Mouse (Mus musculus) intestine, embryonic 14.5 days (tissue): ENCODE measurements around the gene Metap1d. TPM values are rescaled to one million over a fixed set of nuclear protein-coding genes. Genes with fewer than 3 reads are reported as not detected.

Experiments
- ATAC-seq: fragments of 200-750 bp; cut with Nextera tagmentation; replicated peaks from 2 replicates; pipeline ENCODE4 v1.8.0; 2017; ENCODE audit warnings: low read depth, moderate number of reproducible peaks, moderate TSS enrichment, moderate library complexity; ENCODE audit not compliant: low FRiP score, low TSS enrichment
- DNase-seq: peaks from one replicate; pipeline ENCODE4 v3.0.0-alpha.2; 2018; ENCODE audit warnings: low spot score
- H3K27ac ChIP-seq: fragments of 300-500 bp; sonication (generic); 2 replicates; pipeline ENCODE4 v1.5.1; 2014; ENCODE audit warnings: low read depth, mild to moderate bottlenecking, control low read depth
- H3K27me3 ChIP-seq: fragments of 300-500 bp; sonication (generic); replicated peaks from 2 replicates; pipeline ENCODE4 v1.6.1; 2014; ENCODE audit warnings: low read length, control low read depth; ENCODE audit not compliant: control insufficient read depth, insufficient read depth
- H3K36me3 ChIP-seq: fragments of 300-500 bp; sonication (generic); 2 replicates; pipeline ENCODE4 v1.6.1; 2014; ENCODE audit warnings: low read length, control low read depth; ENCODE audit not compliant: control insufficient read depth, insufficient read depth
- H3K4me1 ChIP-seq: fragments of 300-500 bp; sonication (generic); replicated peaks from 2 replicates; pipeline ENCODE4 v1.6.1; 2014; ENCODE audit warnings: low read length, control low read depth, mixed read lengths; ENCODE audit not compliant: control insufficient read depth, insufficient read depth
- H3K4me2 ChIP-seq: fragments of 300-500 bp; sonication (generic); 2 replicates; pipeline ENCODE4 v1.6.1; 2014; ENCODE audit warnings: low read length
- H3K4me3 ChIP-seq: fragments of 300-500 bp; sonication (generic); 2 replicates; pipeline ENCODE4 v1.5.1; 2014; ENCODE audit warnings: low read depth, low read length, control low read depth, mixed read lengths
- H3K9ac ChIP-seq: fragments of 300-500 bp; sonication (generic); 2 replicates; pipeline ENCODE4 v1.6.1; 2014; ENCODE audit warnings: mild to moderate bottlenecking, low read length
- H3K9me3 ChIP-seq: fragments of 300-500 bp; sonication (generic); 2 replicates; pipeline ENCODE4 v1.6.1; 2016; ENCODE audit warnings: low read length, control low read depth; ENCODE audit not compliant: control insufficient read depth
- WGBS: fragments of 180-500 bp; shearing (Covaris S2); extraction: QIAGEN DNeasy Blood & Tissue Kit; methylation state at CpG from one replicate; pipeline ENCODE4 v1.1.7; 2014; 5-methylcytosine and 5-hydroxymethylcytosine counted together
- polyA plus RNA-seq: library from polyadenylated mRNA; unstranded; fragments of >200 nt; fragmentation: Nextera tagmentation; extraction: Ambion mirVana; gene quantifications from 2 replicates; pipeline ENCODE4 v1.2.1, GENCODE M21; 2014

The Metap1d gene
- polyA plus RNA-seq, 1 experiment from 2014 or later: 41.2 TPM

- H3K4me1 ChIP-seq: peaks cover 6% of the 10 kb centered on the region
- DNase-seq: no peak
- no peak for ATAC-seq
- no peaks in the 10 kb centered on the region for H3K36me3 ChIP-seq
- no peak overlapping the region for H3K27ac ChIP-seq
- peaks cover 80% of the 10 kb centered on the region for H3K27me3 ChIP-seq
- H3K4me2 ChIP-seq: no peak overlapping the region
- H3K9me3 ChIP-seq: no peaks in the 10 kb centered on the region
- no peak overlapping the region for H3K9ac ChIP-seq
- no peak overlapping the region for H3K4me3 ChIP-seq
- 33% methylated on average over 13 of the region's 13 CpGs for WGBS
Observed at GRCm38 (mm10) chr2:71524763-71525162, 71.7 kb downstream of the Metap1d start.

- Histone ChIP-seq H3K27me3 (peaks cover 97% of the 10 kb centered on the region), H3K36me3 (no peaks in the 10 kb centered on the region), H3K4me2 (no peak overlapping the region), H3K4me3 (no peak overlapping the region), H3K4me1 (peaks cover 10% of the 10 kb centered on the region), H3K9me3 (no peaks in the 10 kb centered on the region), H3K9ac (no peak overlapping the region), H3K27ac (no peak overlapping the region)
- DNase-seq (no peak), ATAC-seq (no peak)
- WGBS: 4% methylated on average over 10 of the region's 10 CpGs
Observed at GRCm38 (mm10) chr2:71526595-71527322, 73.7 kb downstream of the Metap1d start.

DNA sequence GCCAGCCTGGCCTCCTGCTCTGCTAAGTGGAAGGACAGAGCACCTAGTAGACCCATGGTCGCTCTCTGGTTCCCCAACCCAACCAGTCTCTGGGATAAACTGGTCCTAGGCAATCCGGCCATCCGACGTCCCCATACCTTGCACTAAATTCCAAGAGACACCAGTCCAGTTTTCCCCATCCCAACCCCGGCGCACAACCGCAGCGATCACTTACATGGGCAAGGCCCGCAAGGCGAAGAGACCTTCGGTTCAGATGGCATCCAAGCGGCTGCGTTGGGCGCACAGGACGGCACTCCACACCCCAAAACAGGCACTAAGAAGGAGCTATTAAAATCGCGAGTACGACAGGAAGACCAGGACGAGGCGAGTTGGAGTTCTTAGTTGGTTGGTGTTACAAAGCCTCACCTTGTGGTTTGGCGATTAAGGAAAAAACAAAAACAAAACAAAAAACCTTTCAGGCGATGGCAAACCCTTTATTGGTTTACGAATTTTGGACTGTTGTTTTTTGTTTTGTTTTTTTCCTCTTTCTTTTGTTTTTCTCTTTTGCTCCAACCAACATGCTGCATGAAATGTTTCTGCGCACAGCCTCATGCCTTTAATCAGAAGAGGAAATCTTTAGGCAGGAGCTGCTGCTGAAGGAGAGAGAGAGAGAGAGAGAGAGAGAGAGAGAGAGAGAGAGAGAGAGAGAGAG lies 74.4 kb downstream of the Metap1d start:
- ATAC-seq (no peak), DNase-seq (peak; percentile 75)
- Histone ChIP-seq H3K4me3 (no peak overlapping the region), H3K27ac (no peak overlapping the region), H3K4me2 (no peak overlapping the region), H3K36me3 (no peaks in the 10 kb centered on the region), H3K4me1 (peaks cover 10% of the 10 kb centered on the region), H3K9ac (no peak overlapping the region), H3K27me3 (peaks cover 98% of the 10 kb centered on the region), H3K9me3 (no peaks in the 10 kb centered on the region)
- WGBS: 3% methylated on average over 24 of the region's 24 CpGs

DNA sequence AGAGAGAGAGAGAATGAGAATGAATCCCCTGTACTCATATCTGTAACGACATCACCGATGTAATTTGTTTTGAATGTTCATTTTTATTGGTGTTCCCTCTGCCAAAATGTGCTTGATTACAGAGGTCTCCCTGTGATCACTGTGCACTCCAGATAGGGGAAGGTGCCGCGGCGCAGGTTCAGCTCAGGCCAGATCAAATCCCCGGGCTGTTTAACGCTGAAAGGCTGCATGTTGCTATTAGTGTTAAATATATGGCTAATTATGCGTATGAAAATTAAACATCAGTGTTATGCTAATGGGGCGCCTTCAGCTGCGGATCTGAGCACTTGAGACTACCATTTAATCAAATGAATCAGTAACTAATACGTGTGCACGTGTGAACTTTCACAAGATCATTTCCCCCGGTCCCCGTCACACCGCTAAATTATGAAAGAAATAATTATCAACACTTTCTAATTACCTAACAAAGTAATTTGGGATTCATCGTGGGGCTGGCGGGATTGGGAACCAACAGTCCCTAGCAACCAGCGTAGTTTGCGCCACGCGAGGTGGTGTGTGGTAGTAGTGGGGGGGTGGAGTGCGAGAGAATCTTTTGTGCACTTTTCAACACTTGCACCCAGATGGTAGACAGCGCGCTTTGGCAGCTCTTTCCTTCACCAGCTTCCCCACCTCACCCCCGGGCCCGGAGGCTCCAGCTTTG lies 75.1 kb downstream of the Metap1d start, which contains the start of gene Dlx1:
Gene Dlx1 (plus strand): TSS at position 100 of the 700 bp plus-strand sequence.
- 1% methylated on average over 26 of the region's 26 CpGs for WGBS
- H3K9ac ChIP-seq: no peak within 1 kb of the TSS

DNA sequence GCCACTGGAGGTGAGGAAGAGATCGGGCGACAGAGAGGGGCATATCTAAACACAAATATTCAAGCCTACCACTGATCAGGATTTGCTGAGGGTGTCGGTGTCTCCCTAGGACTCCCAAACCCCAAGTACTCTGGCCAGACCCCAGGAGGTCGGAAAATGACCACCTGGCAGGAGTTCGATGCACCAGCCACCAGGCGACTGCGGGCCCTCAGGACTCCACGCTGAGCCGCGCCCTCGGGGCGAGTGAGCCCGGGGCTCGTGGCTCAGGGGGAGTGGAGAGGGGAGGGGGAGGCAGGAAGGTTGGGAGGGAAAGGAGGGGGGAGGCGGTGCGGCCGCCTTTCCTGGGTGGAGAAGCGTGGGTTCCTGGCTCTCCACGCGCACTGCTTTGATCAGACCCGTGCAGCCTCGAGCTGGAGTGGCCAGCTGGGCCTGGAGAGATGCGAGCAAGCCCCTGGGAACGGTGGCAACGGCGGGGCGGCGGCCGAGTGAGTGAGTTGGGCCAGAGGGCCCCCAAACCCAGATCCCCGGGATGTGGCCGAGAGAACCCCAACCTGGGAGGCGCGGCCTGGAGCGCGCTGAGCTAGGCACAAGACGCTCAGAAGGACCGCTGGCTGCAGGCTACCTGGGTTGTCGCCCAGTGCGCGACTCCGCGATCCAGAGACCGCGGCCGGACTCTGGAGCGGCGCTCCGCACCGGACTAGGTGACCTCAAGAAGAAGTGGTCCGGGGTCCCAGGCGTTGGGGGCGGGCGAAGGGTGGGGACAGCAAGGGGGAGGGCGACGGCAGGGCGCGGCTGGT lies 75.8 kb downstream of the Metap1d start:
- H3K4me2 ChIP-seq: peak overlapping the region; percentile 68
- ATAC-seq: peak; percentile 59
- no peaks in the 10 kb centered on the region for H3K9me3 ChIP-seq
- H3K4me3 ChIP-seq: peak overlapping the region; percentile 41
- under 1% methylated on average over 51 of the region's 57 CpGs for WGBS
- peaks cover 98% of the 10 kb centered on the region for H3K27me3 ChIP-seq
- peak; percentile 80 for DNase-seq
- H3K4me1 ChIP-seq: peaks cover 10% of the 10 kb centered on the region
- no peaks in the 10 kb centered on the region for H3K36me3 ChIP-seq
- peak overlapping the region; percentile 39 for H3K9ac ChIP-seq
- H3K27ac ChIP-seq: peak overlapping the region; percentile 20

More for the DNA sequence above, 75.1 kb downstream of the Metap1d start, which contains the start of gene Dlx1:
- Histone ChIP-seq H3K9me3 (no peaks in the 10 kb centered on the region), H3K4me1 (peaks cover 10% of the 10 kb centered on the region), H3K27ac (peak within 1 kb of the TSS; percentile 20), H3K27me3 (peaks cover 98% of the 10 kb centered on the region), H3K4me3 (peak within 1 kb of the TSS; percentile 41), H3K36me3 (no peaks in the 10 kb centered on the region), H3K4me2 (peak within 1 kb of the TSS; percentile 68)
- ATAC-seq (no peak), DNase-seq (peak; percentile 75)

DNA sequence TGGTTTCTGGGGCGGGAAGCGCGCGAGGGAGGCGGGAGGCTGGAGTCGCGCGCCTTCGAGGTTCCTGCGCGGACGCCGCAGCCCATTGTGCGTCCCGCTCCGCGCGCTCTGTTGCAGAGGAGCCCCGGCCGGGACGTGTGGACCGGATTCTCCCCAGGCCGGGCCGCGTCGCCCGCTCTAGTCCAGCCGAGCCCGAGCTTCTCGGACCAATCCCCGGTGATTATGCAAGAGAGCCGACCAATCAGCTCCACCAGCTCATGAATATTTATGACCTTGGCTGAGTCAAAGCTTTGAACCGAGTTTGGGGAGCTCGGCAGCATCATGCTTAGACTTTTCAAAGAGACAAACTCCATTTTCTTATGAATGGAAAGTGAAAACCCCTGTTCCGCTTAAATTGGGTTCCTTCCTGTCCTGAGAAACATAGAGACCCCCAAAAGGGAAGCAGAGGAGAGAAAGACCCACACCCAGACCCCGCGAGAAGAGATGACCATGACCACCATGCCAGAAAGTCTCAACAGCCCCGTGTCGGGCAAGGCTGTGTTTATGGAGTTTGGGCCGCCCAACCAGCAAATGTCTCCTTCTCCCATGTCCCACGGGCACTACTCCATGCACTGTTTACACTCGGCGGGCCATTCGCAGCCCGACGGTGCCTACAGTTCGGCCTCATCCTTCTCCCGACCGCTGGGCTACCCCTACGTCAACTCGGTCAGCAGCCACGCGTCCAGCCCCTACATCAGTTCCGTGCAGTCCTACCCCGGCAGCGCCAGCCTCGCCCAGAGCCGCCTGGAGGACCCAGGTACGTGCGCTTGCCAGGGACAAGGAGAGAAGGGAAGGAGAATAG lies 76.7 kb downstream of the Metap1d start:
- peak overlapping the region; percentile 64 for H3K27ac ChIP-seq
- peak; percentile 87 for ATAC-seq
- under 1% methylated on average over 59 of the region's 60 CpGs for WGBS

GRCm38 (mm10) chr2:71530391-71531123 lies 77.5 kb downstream of the Metap1d start:
- peak overlapping the region; percentile 41 for H3K4me3 ChIP-seq
- peak overlapping the region; percentile 64 for H3K27ac ChIP-seq
- H3K36me3 ChIP-seq: no peaks in the 10 kb centered on the region
- H3K9me3 ChIP-seq: no peaks in the 10 kb centered on the region
- 2% methylated on average over 34 of the region's 34 CpGs for WGBS
- DNase-seq: peak; percentile 70
- peak overlapping the region; percentile 68; the same call in 1 of the 2 replicates for H3K4me2 ChIP-seq
- peaks cover 97% of the 10 kb centered on the region for H3K27me3 ChIP-seq
- no peak for ATAC-seq
- H3K4me1 ChIP-seq: peaks cover 10% of the 10 kb centered on the region
- H3K9ac ChIP-seq: peak overlapping the region; percentile 2; the same call in 1 of the 2 replicates

More for the DNA sequence above, 76.7 kb downstream of the Metap1d start:
- Histone ChIP-seq H3K4me2 (peak overlapping the region; percentile 68), H3K4me3 (peak overlapping the region; percentile 41), H3K9ac (peak overlapping the region; percentile 39), H3K9me3 (no peaks in the 10 kb centered on the region), H3K36me3 (no peaks in the 10 kb centered on the region), H3K4me1 (peaks cover 10% of the 10 kb centered on the region), H3K27me3 (peaks cover 98% of the 10 kb centered on the region)
- peak; percentile 66 for DNase-seq
